Mouse (Mus musculus): ENCODE results near the gene Dmrtc2. TPM values are rescaled to one million over a fixed set of nuclear protein-coding genes. Genes with fewer than 3 reads are reported as not detected.
"Not testable (repeated sequence)": the region's sequence is repeated elsewhere in the genome, so short reads cannot be mapped to it uniquely, and the experiment has no call there.

Dmrtc2 gene
- not detected for total RNA-seq (2021)
- long read RNA-seq, experiment 1, result 0 reads
- long read RNA-seq, experiment 2, result 0 reads

- H3K27ac ChIP-seq, result no peak within 1 kb of the TSS
- DNase-seq (ENCODE audit: extremely low spot score in 1 of 2, low spot score in 2 of 2), result no peak
- TF ChIP-seq CTCF (IDR thresholded peaks at IDR 0.05), result no peak
- intact Hi-C loops (cut with DNase I), result no loop called here
- H3K4me3 ChIP-seq, result no peak within 1 kb of the TSS
Measured at GRCm38 (mm10) chr7:24869532-24870165, at the start of gene Dmrtc2, which contains the start of gene Lypd4. Dmrtc2 (plus strand) TSS chr7:24870057. Lypd4 (minus strand) TSS chr7:24869941.

GRCm38 (mm10) chr7:24824452-24824851 is 45.4 kb upstream of the Dmrtc2 start:
- intact Hi-C loops (cut with DNase I), result no loop called here
- Histone ChIP-seq H3K4me3 (no peak overlapping the region), H3K27ac (no peak overlapping the region)
- no peak for TF ChIP-seq CTCF (IDR thresholded peaks at IDR 0.05)
- DNase-seq (ENCODE audit: extremely low spot score in 1 of 2, low spot score in 2 of 2), result no peak

- Histone ChIP-seq H3K4me3 (no peak overlapping the region), H3K27ac (no peak overlapping the region)
- intact Hi-C loops (cut with DNase I), result no loop called here
- TF ChIP-seq CTCF (IDR thresholded peaks at IDR 0.05), result no peak
- no peak for DNase-seq (ENCODE audit: extremely low spot score in 1 of 2, low spot score in 2 of 2)
Measured at GRCm38 (mm10) chr7:24827181-24827580, 42.7 kb upstream of the Dmrtc2 start.

GRCm38 (mm10) chr7:24838732-24839409 is 31.0 kb upstream of the Dmrtc2 start:
- intact Hi-C loops (cut with DNase I), result loop anchor here (10.0 kb wide), 1 partner anchor 736 kb away; no protein-coding TSS in a partner anchor
- DNase-seq (ENCODE audit: extremely low spot score in 1 of 2, low spot score in 2 of 2); H3K27ac ChIP-seq; H3K4me3 ChIP-seq: not testable (repeated sequence)

GRCm38 (mm10) chr7:24839410-24839808 is 30.4 kb upstream of the Dmrtc2 start:
- DNase-seq (ENCODE audit: extremely low spot score in 1 of 2, low spot score in 2 of 2), result no peak
- Histone ChIP-seq H3K27ac (no peak overlapping the region), H3K4me3 (no peak overlapping the region)
- intact Hi-C loops (cut with DNase I), result loop anchor here (10.0 kb wide), 1 partner anchor 735 kb away; no protein-coding TSS in a partner anchor
- TF ChIP-seq CTCF (IDR thresholded peaks at IDR 0.05), result no peak

- TF ChIP-seq CTCF (IDR thresholded peaks at IDR 0.05), result no peak
- no peak for DNase-seq (ENCODE audit: extremely low spot score in 1 of 2, low spot score in 2 of 2)
- intact Hi-C loops (cut with DNase I), result no loop called here
- H3K4me3 ChIP-seq, result no peak overlapping the region
- no peak overlapping the region for H3K27ac ChIP-seq
Measured at GRCm38 (mm10) chr7:24840331-24840730, 29.5 kb upstream of the Dmrtc2 start.

GRCm38 (mm10) chr7:24841009-24841408 is 28.8 kb upstream of the Dmrtc2 start:
- no peak for TF ChIP-seq CTCF (IDR thresholded peaks at IDR 0.05)
- Histone ChIP-seq H3K4me3 (no peak overlapping the region), H3K27ac (no peak overlapping the region)
- no peak for DNase-seq (ENCODE audit: extremely low spot score in 1 of 2, low spot score in 2 of 2)
- intact Hi-C loops (cut with DNase I), result no loop called here

GRCm38 (mm10) chr7:24844144-24844543 is 25.7 kb upstream of the Dmrtc2 start:
- TF ChIP-seq CTCF (IDR thresholded peaks at IDR 0.05), result no peak
- intact Hi-C loops (cut with DNase I), result no loop called here
- Histone ChIP-seq H3K4me3 (no peak overlapping the region), H3K27ac (no peak overlapping the region)
- no peak for DNase-seq (ENCODE audit: extremely low spot score in 1 of 2, low spot score in 2 of 2)

- Histone ChIP-seq H3K4me3 (no peak overlapping the region), H3K27ac (no peak overlapping the region)
- no peak for TF ChIP-seq CTCF (IDR thresholded peaks at IDR 0.05)
- intact Hi-C loops (cut with DNase I), result no loop called here
- DNase-seq (ENCODE audit: extremely low spot score in 1 of 2, low spot score in 2 of 2), result no peak
Measured at GRCm38 (mm10) chr7:24845181-24845580, 24.7 kb upstream of the Dmrtc2 start.

- no peak; the same call in none of the 2 replicates for TF ChIP-seq CTCF (IDR thresholded peaks at IDR 0.05)
- Histone ChIP-seq H3K4me3 (no peak overlapping the region), H3K27ac (no peak overlapping the region)
- intact Hi-C loops (cut with DNase I), result no loop called here
- DNase-seq (ENCODE audit: extremely low spot score in 1 of 2, low spot score in 2 of 2), result no peak
Measured at GRCm38 (mm10) chr7:24845713-24846112, 24.1 kb upstream of the Dmrtc2 start.

- DNase-seq (ENCODE audit: extremely low spot score in 1 of 2, low spot score in 2 of 2); H3K27ac ChIP-seq; H3K4me3 ChIP-seq; intact Hi-C loops (cut with DNase I): not testable (repeated sequence)
Measured at GRCm38 (mm10) chr7:24846576-24846975, 23.3 kb upstream of the Dmrtc2 start.

GRCm38 (mm10) chr7:24850162-24850561 is 19.7 kb upstream of the Dmrtc2 start:
- TF ChIP-seq CTCF (IDR thresholded peaks at IDR 0.05), result no peak
- DNase-seq (ENCODE audit: extremely low spot score in 1 of 2, low spot score in 2 of 2), result peak; percentile 47 to 54
- no peak overlapping the region for H3K27ac ChIP-seq
- no peak overlapping the region for H3K4me3 ChIP-seq
- intact Hi-C loops (cut with DNase I), result no loop called here

All from left cerebral cortex, adult 2 months (tissue).